ENCODE assay signal across 21 mouse cellular contexts in genomic region chr16:38394191-38394618, GRCm38 (mm10). TPM values are rescaled to one million over a fixed set of nuclear protein-coding genes. Genes with fewer than 3 reads are reported as not detected.
DNase-seq lines count a peak whose midpoint lies in the region; ATAC-seq and TF ChIP-seq lines count a peak whose summit lies in the region.
"Had no signal": no experiment of that assay in that cellular context is flagged by ENCODE, and none has a peak within 500 bp of the region (broad histone marks: within the 10 kb centered on the region; RNA-seq: fewer than 3 reads in every experiment).

No protein-coding gene starts in this region.

- no peak overlapping the region for H3K4me2 ChIP-seq in heart, embryonic 12.5 days
- H3K4me2 ChIP-seq: embryonic facial prominence, embryonic 13.5 days; forebrain, embryonic 15.5 days; hindbrain, embryonic 14.5 days; limb, embryonic 13.5 days; neural tube, embryonic 15.5 days had no signal

- no peaks in the 10 kb centered on the region for H3K9me3 ChIP-seq in heart, embryonic 12.5 days (replicated peaks)
- H3K9me3 ChIP-seq: embryonic facial prominence, embryonic 13.5 days; forebrain, embryonic 15.5 days; limb, embryonic 13.5 days; neural tube, embryonic 15.5 days had no signal

- no peak overlapping the region for H3K9ac ChIP-seq in heart, adult 2 months (ENCODE audit: low read depth, low read length)
- H3K9ac ChIP-seq in heart, embryonic 12.5 days, result no peak overlapping the region
- H3K9ac ChIP-seq: embryonic facial prominence, embryonic 13.5 days; forebrain, embryonic 15.5 days; hindbrain, embryonic 14.5 days; limb, embryonic 13.5 days; neural tube, embryonic 15.5 days had no signal

- no peaks in the 10 kb centered on the region for H3K27me3 ChIP-seq in heart, adult 2 months (ENCODE audit: control insufficient read depth, insufficient read depth, low read length)
- no peaks in the 10 kb centered on the region for H3K27me3 ChIP-seq in heart, embryonic 12.5 days (replicated peaks)
- H3K27me3 ChIP-seq: embryonic facial prominence, embryonic 13.5 days; forebrain, embryonic 15.5 days; limb, embryonic 13.5 days; neural tube, embryonic 15.5 days had no signal

- H3K79me2 ChIP-seq in heart, adult 2 months (replicated peaks; ENCODE audit: control insufficient read depth, insufficient read depth, low read length), result no peaks in the 10 kb centered on the region

- H3K36me3 ChIP-seq in heart, adult 2 months (ENCODE audit: control insufficient read depth, insufficient read depth, low read length), result no peaks in the 10 kb centered on the region
- H3K36me3 ChIP-seq in heart, embryonic 12.5 days, result no peaks in the 10 kb centered on the region
- H3K36me3 ChIP-seq: embryonic facial prominence, embryonic 13.5 days; forebrain, embryonic 15.5 days; limb, embryonic 13.5 days; neural tube, embryonic 15.5 days had no signal

- DNase-seq in heart, adult 2 months, result peak; percentile 35 to 45
- peak; percentile 92 for DNase-seq in 3T3-L1 (ENCODE audit: low read depth, low spot score)
- no peak for DNase-seq in layer of hippocampus, postnatal 14 days (ENCODE audit: low spot score in 2 of 2)
- no peak for DNase-seq in spleen, postnatal 4 days (ENCODE audit: low spot score in 2 of 2)
- DNase-seq in left cerebral cortex, adult 2 months (ENCODE audit: extremely low spot score in 1 of 2, low spot score in 2 of 2), result no peak
- DNase-seq: adrenal gland, adult 8-10 months; cerebellum, postnatal 25 days; gastrocnemius, postnatal 14 days; right cerebral cortex, postnatal 14 days had no signal

- H3K4me1 ChIP-seq in heart, adult 2 months (ENCODE audit: control insufficient read depth, insufficient read depth, low read length), result peaks cover 4% of the 10 kb centered on the region
- H3K4me1 ChIP-seq in heart, embryonic 12.5 days (replicated peaks), result peaks cover 26% of the 10 kb centered on the region
- H3K4me1 ChIP-seq in bone marrow macrophage, adult 2 months (ENCODE audit: control insufficient read depth, insufficient read depth, low read length), result peaks cover 29% of the 10 kb centered on the region

- WGBS in heart, adult 2 months, result 61% methylated on average over 8 of the region's 8 CpGs
- 80% methylated on average over 8 of the region's 8 CpGs for WGBS in heart, embryonic 12.5 days

- no peak for TF ChIP-seq POLR2A in heart, adult 2 months (IDR thresholded peaks at IDR 0.05; ENCODE audit: insufficient read depth, low read depth, low read length)
- TF ChIP-seq POLR2A in bone marrow macrophage, adult 2 months (IDR thresholded peaks at IDR 0.05; ENCODE audit: borderline replicate concordance, low read depth, low read length), result no peak

- peak overlapping the region; percentile 40 for H3K27ac ChIP-seq in heart, adult 2 months
- H3K27ac ChIP-seq in heart, embryonic 12.5 days (ENCODE audit: poor library complexity, severe bottlenecking), result no peak overlapping the region
- no peak overlapping the region; the same call in 1 of the 2 replicates for H3K27ac ChIP-seq in bone marrow macrophage, adult 2 months (ENCODE audit: insufficient read depth, low read depth, low read length)
- H3K27ac ChIP-seq in left cerebral cortex, adult 2 months, result no peak overlapping the region
- H3K27ac ChIP-seq: embryonic facial prominence, embryonic 13.5 days; forebrain, embryonic 15.5 days; hindbrain, embryonic 14.5 days; limb, embryonic 13.5 days; neural tube, embryonic 15.5 days had no signal

- intact Hi-C loops in heart, adult 2 months (cut with DNase I), result loop anchor here (5.0 kb wide), 2 partner anchors 38 to 47 kb away; partner anchors contain the start of genes Cox17, Gm21987 and Pla1a
- intact Hi-C loops in left cerebral cortex, adult 2 months (cut with DNase I), result no loop called here

- TF ChIP-seq CTCF in heart, adult 2 months (IDR thresholded peaks at IDR 0.05), result no peak
- no peak for TF ChIP-seq CTCF in bone marrow macrophage, adult 2 months (IDR thresholded peaks at IDR 0.05; ENCODE audit: low read depth, low read length)
- no peak for TF ChIP-seq CTCF in left cerebral cortex, adult 2 months (IDR thresholded peaks at IDR 0.05)

- H3K4me3 ChIP-seq in heart, adult 2 months, result no peak overlapping the region
- H3K4me3 ChIP-seq in heart, embryonic 12.5 days, result no peak overlapping the region
- H3K4me3 ChIP-seq in bone marrow macrophage, adult 2 months (ENCODE audit: insufficient read depth, low read length), result 0 out of 2 replicates have a peak overlapping the region, but pooled peaks have one; percentile 6
- H3K4me3 ChIP-seq in left cerebral cortex, adult 2 months, result no peak overlapping the region
- H3K4me3 ChIP-seq: embryonic facial prominence, embryonic 13.5 days; forebrain, embryonic 15.5 days; limb, embryonic 13.5 days; neural tube, embryonic 15.5 days had no signal

- no peak for TF ChIP-seq EP300 in heart, adult 2 months (IDR thresholded peaks at IDR 0.05; ENCODE audit: insufficient read depth, low read depth, low read length)

- ATAC-seq in heart, embryonic 12.5 days (ENCODE audit: insufficient number of reproducible peaks, low FRiP score), result no peak
- peak; percentile 56 for ATAC-seq in megakaryocyte progenitor cell, adult 5-6 weeks (replicated peaks; ENCODE audit: poor library complexity)
- ATAC-seq: CD4-positive, CD25-positive, alpha-beta regulatory T cell, adult 4 months; forebrain, embryonic 15.5 days; midbrain, embryonic 16.5 days had no signal

RNA-seq across cellular contexts. Expression of gene Popdc2, which starts 32.2 kb away (rescaled TPM):
- total RNA-seq in heart, adult 2 months (2021), result 100 to 1,000 TPM; 462 to 476 TPM
- 695 and 745 TPM in 2 replicates for polyA plus RNA-seq in heart, adult 2 months (2012; rRNA removed)
- polyA plus RNA-seq in heart, embryonic 12.5 days (2016; fragmentation: Nextera tagmentation; extraction: Ambion mirVana), result 308 and 330 TPM in 2 replicates
- polyA plus RNA-seq in bone marrow macrophage, adult 2 months (2012; ENCODE audit: insufficient read depth, insufficient read length, missing spikeins), result not detected in 2 replicates
- 0.27 and 0.62 TPM in 2 replicates for total RNA-seq in megakaryocyte progenitor cell, adult 5-6 weeks (2015)
- total RNA-seq in megakaryocyte progenitor cell, adult 5-6 weeks (2017), result not detected in 2 replicates
- total RNA-seq in layer of hippocampus, postnatal 14 days (2021), result under 1 TPM; 0.43 to 0.44 TPM
- total RNA-seq in left cerebral cortex, adult 2 months (2021), result 1 to 10 TPM in 1 of 2 experiments, under 1 TPM in 1; 0.51 to 1.5 TPM

RNA-seq across cellular contexts. Expression of gene Pla1a, which starts 38.7 kb away (rescaled TPM):
- total RNA-seq in heart, adult 2 months (2021), result 1 to 10 TPM; 6.8 to 8.8 TPM
- polyA plus RNA-seq in heart, adult 2 months (2012; rRNA removed), result 9.6 and 13.6 TPM in 2 replicates
- 0.17 and 0.28 TPM in 2 replicates for polyA plus RNA-seq in heart, embryonic 12.5 days (2016; fragmentation: Nextera tagmentation; extraction: Ambion mirVana)
- not detected in 2 replicates for polyA plus RNA-seq in bone marrow macrophage, adult 2 months (2012; ENCODE audit: insufficient read depth, insufficient read length, missing spikeins)
- total RNA-seq in megakaryocyte progenitor cell, adult 5-6 weeks (2015), result not detected in 2 replicates
- not detected in 2 replicates for total RNA-seq in megakaryocyte progenitor cell, adult 5-6 weeks (2017)
- total RNA-seq in layer of hippocampus, postnatal 14 days (2021), result under 1 TPM; 0.60 to 0.76 TPM
- 1 to 10 TPM; 1.5 to 2.5 TPM for total RNA-seq in left cerebral cortex, adult 2 months (2021)

RNA-seq across cellular contexts. Expression of gene Gm21987, which starts 47.4 kb away (rescaled TPM):
- total RNA-seq in heart, adult 2 months (2021), result not detected
- polyA plus RNA-seq in heart, adult 2 months (2012; rRNA removed), result not detected in 2 replicates
- polyA plus RNA-seq in heart, embryonic 12.5 days (2016; fragmentation: Nextera tagmentation; extraction: Ambion mirVana), result 2.5 and 3.8 TPM in 2 replicates
- not detected in 2 replicates for polyA plus RNA-seq in bone marrow macrophage, adult 2 months (2012; ENCODE audit: insufficient read depth, insufficient read length, missing spikeins)
- not detected in 2 replicates for total RNA-seq in megakaryocyte progenitor cell, adult 5-6 weeks (2015)
- total RNA-seq in megakaryocyte progenitor cell, adult 5-6 weeks (2017), result not detected in 2 replicates
- total RNA-seq in layer of hippocampus, postnatal 14 days (2021), result not detected
- total RNA-seq in left cerebral cortex, adult 2 months (2021), result not detected
- total RNA-seq: gastrocnemius, postnatal 14 days had no signal
- polyA plus RNA-seq: CD4-positive, CD25-positive, alpha-beta regulatory T cell, adult 4 months; embryonic facial prominence, embryonic 13.5 days; forebrain, embryonic 15.5 days; hindbrain, embryonic 14.5 days; kidney, embryonic 14.5 days; limb, embryonic 13.5 days; midbrain, embryonic 16.5 days; neural tube, embryonic 15.5 days; thymus, postnatal 0 days had no signal

RNA-seq across cellular contexts. Expression of gene Cox17, which starts 47.4 kb away (rescaled TPM):
- 100 to 1,000 TPM; 295 to 358 TPM for total RNA-seq in heart, adult 2 months (2021)
- polyA plus RNA-seq in heart, adult 2 months (2012; rRNA removed), result 190 and 221 TPM in 2 replicates
- 301 and 307 TPM in 2 replicates for polyA plus RNA-seq in heart, embryonic 12.5 days (2016; fragmentation: Nextera tagmentation; extraction: Ambion mirVana)
- 115 and 119 TPM in 2 replicates for polyA plus RNA-seq in bone marrow macrophage, adult 2 months (2012; ENCODE audit: insufficient read depth, insufficient read length, missing spikeins)
- total RNA-seq in megakaryocyte progenitor cell, adult 5-6 weeks (2015), result 95.3 and 110 TPM in 2 replicates
- 294 and 340 TPM in 2 replicates for total RNA-seq in megakaryocyte progenitor cell, adult 5-6 weeks (2017)
- total RNA-seq in layer of hippocampus, postnatal 14 days (2021), result 10 to 100 TPM; 94.9 to 97.0 TPM
- total RNA-seq in left cerebral cortex, adult 2 months (2021), result 100 to 1,000 TPM; 131 to 133 TPM

RNA-seq across cellular contexts. Expression of gene Maats1, which starts 52.3 kb away (rescaled TPM):
- not detected for total RNA-seq in heart, adult 2 months (2021)
- 0.20 TPM in 1 of 2 replicates, not detected in the other for polyA plus RNA-seq in heart, adult 2 months (2012; rRNA removed)
- polyA plus RNA-seq in heart, embryonic 12.5 days (2016; fragmentation: Nextera tagmentation; extraction: Ambion mirVana), result 0.09 TPM in 1 of 2 replicates, not detected in the other
- polyA plus RNA-seq in bone marrow macrophage, adult 2 months (2012; ENCODE audit: insufficient read depth, insufficient read length, missing spikeins), result not detected in 2 replicates
- total RNA-seq in megakaryocyte progenitor cell, adult 5-6 weeks (2015), result not detected in 2 replicates
- not detected in 2 replicates for total RNA-seq in megakaryocyte progenitor cell, adult 5-6 weeks (2017)
- total RNA-seq in layer of hippocampus, postnatal 14 days (2021), result 1 to 10 TPM; 1.1 to 2.0 TPM
- 1 to 10 TPM; 1.2 to 1.6 TPM for total RNA-seq in left cerebral cortex, adult 2 months (2021)
- total RNA-seq: gastrocnemius, postnatal 14 days had no signal
- polyA plus RNA-seq: kidney, embryonic 14.5 days had no signal

Comparison
In these comparisons a context has a peak if more than half of its experiments do, and no peak if none do; other contexts are left out.
1. DNase-seq: peak in heart, adult 2 months (2 of 2) and 3T3-L1 (single experiment); none in layer of hippocampus, postnatal 14 days (0 of 2), spleen, postnatal 4 days (0 of 2) and left cerebral cortex, adult 2 months (0 of 2).
2. RNA of gene Popdc2, which starts 32.2 kb away (total RNA-seq): 462 to 476 TPM in heart, adult 2 months; 0.51 to 1.5 TPM in left cerebral cortex, adult 2 months, 0.27 to 0.62 TPM in megakaryocyte progenitor cell, adult 5-6 weeks and 0.43 to 0.44 TPM in layer of hippocampus, postnatal 14 days; every median in the first group is over 100 times any median in the second.